Mouse (Mus musculus) hindbrain, embryonic 15.5 days (tissue): ENCODE results near the gene Ccm2l. TPM values are rescaled to one million over a fixed set of nuclear protein-coding genes. Genes with fewer than 3 reads are reported as not detected.

Experiments
- ATAC-seq: fragments of 200-750 bp; cut with Nextera tagmentation; 2 replicates; pipeline ENCODE4 v1.8.0; 2017; ENCODE audit warnings: low read depth, moderate number of reproducible peaks, moderate TSS enrichment; ENCODE audit not compliant: low FRiP score
- H3K27ac ChIP-seq: fragments of 300-500 bp; sonication (generic); replicated peaks from 2 replicates; pipeline ENCODE4 v1.5.1; 2015; ENCODE audit warnings: mild to moderate bottlenecking, inconsistent platforms
- H3K27me3 ChIP-seq: fragments of 300-500 bp; sonication (generic); 2 replicates; pipeline ENCODE4 v1.6.1; 2015; ENCODE audit warnings: control low read depth, inconsistent platforms
- H3K36me3 ChIP-seq: fragments of 300-500 bp; sonication (generic); 2 replicates; pipeline ENCODE4 v1.6.1; 2015; ENCODE audit warnings: control low read depth, inconsistent platforms
- H3K4me1 ChIP-seq: fragments of 300-500 bp; sonication (generic); replicated peaks from 2 replicates; pipeline ENCODE4 v1.6.1; 2015; ENCODE audit warnings: control low read depth, inconsistent platforms
- H3K4me2 ChIP-seq: fragments of 300-500 bp; sonication (generic); 2 replicates; pipeline ENCODE4 v1.6.1; 2015; ENCODE audit warnings: moderate library complexity, mild to moderate bottlenecking, inconsistent platforms
- H3K4me3 ChIP-seq: fragments of 300-500 bp; sonication (generic); 2 replicates; pipeline ENCODE4 v1.5.1; 2015; ENCODE audit warnings: mild to moderate bottlenecking, inconsistent platforms
- H3K9ac ChIP-seq: fragments of 300-500 bp; sonication (generic); 2 replicates; pipeline ENCODE4 v1.6.1; 2015; ENCODE audit warnings: inconsistent platforms
- H3K9me3 ChIP-seq: fragments of 300-500 bp; sonication (generic); 2 replicates; pipeline ENCODE4 v1.6.1; 2016; ENCODE audit warnings: control low read depth, inconsistent platforms
- WGBS: fragments of 180-500 bp; shearing (Covaris S2); methylation state at CpG from one replicate; pipeline ENCODE4 v1.1.7; 2015; 5-methylcytosine and 5-hydroxymethylcytosine counted together
- polyA plus RNA-seq: library from polyadenylated mRNA; unstranded; fragments of >200 nt; fragmentation: Nextera tagmentation; extraction: Ambion mirVana; gene quantifications from 2 replicates; pipeline ENCODE4 v1.2.1, GENCODE M21; 2015

Ccm2l gene
- polyA plus RNA-seq, 1 experiment from 2014 or later = 2.0 TPM

- Histone ChIP-seq H3K36me3 (no peaks in the 10 kb centered on the region), H3K4me3 (no peak overlapping the region), H3K4me2 (no peak overlapping the region), H3K9ac (no peak overlapping the region), H3K27me3 (0 out of 2 replicates have a peak, but pooled peaks cover 10% of the 10 kb centered on the region), H3K4me1 (peaks cover 6% of the 10 kb centered on the region; the same call in 1 of the 2 replicates), H3K27ac (no peak overlapping the region), H3K9me3 (no peaks in the 10 kb centered on the region)
- WGBS = 67% methylated on average over 6 of the region's 6 CpGs
- no peak for ATAC-seq
Observed at GRCm38 (mm10) chr2:153055270-153055920, 10.4 kb upstream of the Ccm2l start.

GRCm38 (mm10) chr2:153058365-153058764 is 7.4 kb upstream of the Ccm2l start:
- peaks cover under 1% of the 10 kb centered on the region; the same call in 1 of the 2 replicates for H3K4me1 ChIP-seq
- H3K4me2 ChIP-seq = no peak overlapping the region
- no peaks in the 10 kb centered on the region for H3K36me3 ChIP-seq
- no peak overlapping the region for H3K9ac ChIP-seq
- no peak overlapping the region for H3K27ac ChIP-seq
- H3K27me3 ChIP-seq = no peaks in the 10 kb centered on the region
- no peaks in the 10 kb centered on the region for H3K9me3 ChIP-seq
- no peak for ATAC-seq
- no peak overlapping the region for H3K4me3 ChIP-seq
- 67% methylated on average over 4 of the region's 4 CpGs for WGBS

- Histone ChIP-seq H3K27ac (no peak overlapping the region), H3K4me3 (no peak overlapping the region), H3K9me3 (no peaks in the 10 kb centered on the region), H3K4me1 (peaks cover 5% of the 10 kb centered on the region; the same call in 1 of the 2 replicates), H3K27me3 (no peaks in the 10 kb centered on the region), H3K4me2 (no peak overlapping the region), H3K36me3 (no peaks in the 10 kb centered on the region), H3K9ac (no peak overlapping the region)
- 90% methylated on average over 7 of the region's 7 CpGs for WGBS
- no peak for ATAC-seq
Observed at GRCm38 (mm10) chr2:153060216-153060615, 5.5 kb upstream of the Ccm2l start.

- Histone ChIP-seq H3K27ac (peak overlapping the region; percentile 37; the same call in 1 of the 2 replicates), H3K4me3 (no peak overlapping the region), H3K36me3 (no peaks in the 10 kb centered on the region), H3K4me2 (no peak overlapping the region), H3K9me3 (no peaks in the 10 kb centered on the region), H3K4me1 (peaks cover 5% of the 10 kb centered on the region; the same call in 1 of the 2 replicates), H3K27me3 (0 out of 2 replicates have a peak, but pooled peaks cover 4% of the 10 kb centered on the region), H3K9ac (no peak overlapping the region)
- WGBS = 49% methylated on average over 3 of the region's 3 CpGs
- no peak for ATAC-seq
Observed at GRCm38 (mm10) chr2:153063394-153063793, 2.4 kb upstream of the Ccm2l start.

- Histone ChIP-seq H3K27ac (no peak overlapping the region), H3K27me3 (peaks cover 9% of the 10 kb centered on the region; the same call in 1 of the 2 replicates), H3K9ac (no peak overlapping the region), H3K4me2 (no peak overlapping the region), H3K4me3 (no peak overlapping the region), H3K4me1 (peaks cover 5% of the 10 kb centered on the region; the same call in 1 of the 2 replicates), H3K9me3 (no peaks in the 10 kb centered on the region), H3K36me3 (no peaks in the 10 kb centered on the region)
- WGBS = 76% methylated on average over 9 of the region's 9 CpGs
- ATAC-seq = no peak
Observed at GRCm38 (mm10) chr2:153064190-153064970, 1.4 kb upstream of the Ccm2l start.

- H3K9me3 ChIP-seq = no peaks in the 10 kb centered on the region
- peaks cover 35% of the 10 kb centered on the region for H3K27me3 ChIP-seq
- H3K36me3 ChIP-seq = no peaks in the 10 kb centered on the region
- H3K9ac ChIP-seq = no peak overlapping the region
- no peak overlapping the region for H3K27ac ChIP-seq
- no peak overlapping the region for H3K4me3 ChIP-seq
- WGBS = 46% methylated on average over 6 of the region's 6 CpGs
- ATAC-seq = no peak
- no peak overlapping the region for H3K4me2 ChIP-seq
- H3K4me1 ChIP-seq = peaks cover 16% of the 10 kb centered on the region; the same call in 1 of the 2 replicates
Observed at GRCm38 (mm10) chr2:153066991-153067390, 1.2 kb downstream of the Ccm2l start.

GRCm38 (mm10) chr2:153070762-153071490 is 5.2 kb downstream of the Ccm2l start:
- Histone ChIP-seq H3K9ac (no peak overlapping the region), H3K27me3 (peaks cover 52% of the 10 kb centered on the region), H3K4me1 (peaks cover 12% of the 10 kb centered on the region; the same call in 1 of the 2 replicates), H3K9me3 (no peaks in the 10 kb centered on the region), H3K36me3 (no peaks in the 10 kb centered on the region), H3K27ac (no peak overlapping the region), H3K4me2 (peak overlapping the region; percentile 35), H3K4me3 (peak overlapping the region; percentile 17; the same call in 1 of the 2 replicates)
- ATAC-seq = no peak
- WGBS = 9% methylated on average over 23 of the region's 23 CpGs

- ATAC-seq = no peak
- no peak overlapping the region for H3K27ac ChIP-seq
- peaks cover 52% of the 10 kb centered on the region for H3K27me3 ChIP-seq
- H3K9me3 ChIP-seq = no peaks in the 10 kb centered on the region
- 5% methylated on average over 64 of the region's 67 CpGs for WGBS
- H3K4me2 ChIP-seq = peak overlapping the region; percentile 57
- no peaks in the 10 kb centered on the region for H3K36me3 ChIP-seq
- peak overlapping the region; percentile 17; the same call in 1 of the 2 replicates for H3K9ac ChIP-seq
- H3K4me3 ChIP-seq = peak overlapping the region; percentile 31
- H3K4me1 ChIP-seq = peaks cover 12% of the 10 kb centered on the region; the same call in 1 of the 2 replicates
Observed at GRCm38 (mm10) chr2:153071491-153072184, 5.9 kb downstream of the Ccm2l start.

GRCm38 (mm10) chr2:153074651-153075050 is 8.9 kb downstream of the Ccm2l start:
- Histone ChIP-seq H3K4me3 (no peak overlapping the region), H3K36me3 (no peaks in the 10 kb centered on the region), H3K9me3 (no peaks in the 10 kb centered on the region), H3K9ac (no peak overlapping the region), H3K27ac (no peak overlapping the region), H3K27me3 (peaks cover 41% of the 10 kb centered on the region), H3K4me1 (peaks cover 12% of the 10 kb centered on the region; the same call in 1 of the 2 replicates), H3K4me2 (no peak overlapping the region)
- 87% methylated on average over 10 of the region's 10 CpGs for WGBS
- ATAC-seq = no peak

GRCm38 (mm10) chr2:153075961-153076360 is 10.2 kb downstream of the Ccm2l start:
- H3K9me3 ChIP-seq = no peaks in the 10 kb centered on the region
- H3K4me1 ChIP-seq = peaks cover 8% of the 10 kb centered on the region; the same call in 1 of the 2 replicates
- H3K36me3 ChIP-seq = no peaks in the 10 kb centered on the region
- no peak overlapping the region for H3K9ac ChIP-seq
- H3K27ac ChIP-seq = no peak overlapping the region
- H3K4me3 ChIP-seq = no peak overlapping the region
- no peak overlapping the region for H3K4me2 ChIP-seq
- no peak for ATAC-seq
- WGBS = 55% methylated on average over 2 of the region's 2 CpGs
- H3K27me3 ChIP-seq = peaks cover 28% of the 10 kb centered on the region

GRCm38 (mm10) chr2:153080841-153081523 is 15.2 kb downstream of the Ccm2l start:
- no peak overlapping the region for H3K4me2 ChIP-seq
- WGBS = 34% methylated on average over 32 of the region's 32 CpGs
- no peak for ATAC-seq

More at GRCm38 (mm10) chr2:153080841-153081523, 15.2 kb downstream of the Ccm2l start:
- Histone ChIP-seq H3K9me3 (no peaks in the 10 kb centered on the region), H3K4me3 (no peak overlapping the region), H3K27ac (no peak overlapping the region), H3K27me3 (no peaks in the 10 kb centered on the region), H3K9ac (no peak overlapping the region), H3K4me1 (no peaks in the 10 kb centered on the region), H3K36me3 (no peaks in the 10 kb centered on the region)
